Mouse (Mus musculus) kidney, adult 2 months (tissue): ENCODE results near the gene Ccdc167. TPM values are rescaled to one million over a fixed set of nuclear protein-coding genes. Genes with fewer than 3 reads are reported as not detected.

Experiments
- DNase-seq: peaks from one replicate; pipeline ENCODE4 v3.0.0; 2021
- H3K27ac ChIP-seq: fragments of 200-500 bp; 2 replicates; pipeline ENCODE4 v1.5.1; 2012; ENCODE audit warnings: low read depth, low read length, control low read depth, inconsistent platforms; ENCODE audit not compliant: insufficient read depth
- H3K27me3 ChIP-seq: fragments of 200-500 bp; replicated peaks from 2 replicates; pipeline ENCODE4 v1.6.1; 2012; ENCODE audit warnings: mild to moderate bottlenecking, moderate library complexity, low read length, inconsistent platforms; ENCODE audit not compliant: control insufficient read depth, insufficient read depth
- H3K36me3 ChIP-seq: fragments of 200-500 bp; 2 replicates; pipeline ENCODE4 v1.6.1; 2012; ENCODE audit warnings: mild to moderate bottlenecking, moderate library complexity, low read length, inconsistent platforms; ENCODE audit not compliant: control insufficient read depth, insufficient read depth
- H3K4me1 ChIP-seq: fragments of 200-500 bp; 2 replicates; pipeline ENCODE4 v1.6.1; 2011; ENCODE audit warnings: low read length; ENCODE audit not compliant: control insufficient read depth, insufficient read depth
- H3K4me3 ChIP-seq: fragments of 200-500 bp; 2 replicates; pipeline ENCODE4 v1.5.1; 2011; ENCODE audit warnings: mild to moderate bottlenecking, low read depth, low read length, control low read depth; ENCODE audit not compliant: insufficient read depth
- CTCF ChIP-seq: fragments of 200-500 bp; conservative IDR thresholded peaks from 2 replicates; pipeline ENCODE4 v1.5.1; 2011; ENCODE audit warnings: low read depth, mild to moderate bottlenecking, control low read depth, low read length, moderate library complexity, mixed read lengths; ENCODE audit not compliant: insufficient read depth, insufficient read length
- POLR2A ChIP-seq: fragments of 200-500 bp; IDR thresholded peaks from one replicate; pipeline ENCODE4 v1.6.1; 2011; ENCODE audit warnings: low read depth, low read length, control low read depth
- WGBS: fragments of 180-500 bp; shearing (Covaris S2); methylation state at CpG from one replicate; pipeline ENCODE4 v1.1.7; 2018; 5-methylcytosine and 5-hydroxymethylcytosine counted together
- polyA plus RNA-seq: library from polyadenylated mRNA; depleted of rRNA; stranded (reverse); fragments of >200 nt; gene quantifications from 2 replicates; pipeline ENCODE4 v1.2.3, GENCODE M21; 2012; rRNA removed

Ccdc167 gene
- 5.0 TPM in 2 replicates for polyA plus RNA-seq

- H3K4me3 ChIP-seq = peak within 1 kb of the TSS; percentile 76
- no peaks in the 10 kb centered on the region for H3K27me3 ChIP-seq
- 4% methylated on average over 41 of the region's 41 CpGs for WGBS
- no peak within 1 kb of the TSS for H3K27ac ChIP-seq
- H3K4me1 ChIP-seq = peaks cover 4% of the 10 kb centered on the region; the same call in 1 of the 2 replicates
- no peaks in the 10 kb centered on the region for H3K36me3 ChIP-seq
- TF ChIP-seq POLR2A = no peak
- peak; percentile 98 for DNase-seq
Measured at GRCm38 (mm10) chr17:29716732-29717445, at the start of gene Ccdc167. Gene Ccdc167 (minus strand): TSS chr17:29717044.

- Histone ChIP-seq H3K27ac (no peak overlapping the region), H3K4me1 (no peaks in the 10 kb centered on the region), H3K4me3 (no peak overlapping the region), H3K27me3 (no peaks in the 10 kb centered on the region), H3K36me3 (no peaks in the 10 kb centered on the region)
- WGBS = 87% methylated on average over 9 of the region's 9 CpGs
- TF ChIP-seq CTCF (no peak), POLR2A (no peak)
- no peak for DNase-seq
Measured at GRCm38 (mm10) chr17:29765380-29765779, 48.5 kb upstream of the Ccdc167 start.

GRCm38 (mm10) chr17:29762551-29762950, 45.7 kb upstream of the Ccdc167 start:
- H3K36me3 ChIP-seq = no peaks in the 10 kb centered on the region
- H3K4me1 ChIP-seq = no peaks in the 10 kb centered on the region
- H3K4me3 ChIP-seq = no peak overlapping the region
- WGBS = 77% methylated on average over 8 of the region's 8 CpGs
- no peak overlapping the region for H3K27ac ChIP-seq
- peak; percentile 42 for DNase-seq
- H3K27me3 ChIP-seq = no peaks in the 10 kb centered on the region
- no peak for TF ChIP-seq POLR2A
- peak; percentile 55 for TF ChIP-seq CTCF

DNA sequence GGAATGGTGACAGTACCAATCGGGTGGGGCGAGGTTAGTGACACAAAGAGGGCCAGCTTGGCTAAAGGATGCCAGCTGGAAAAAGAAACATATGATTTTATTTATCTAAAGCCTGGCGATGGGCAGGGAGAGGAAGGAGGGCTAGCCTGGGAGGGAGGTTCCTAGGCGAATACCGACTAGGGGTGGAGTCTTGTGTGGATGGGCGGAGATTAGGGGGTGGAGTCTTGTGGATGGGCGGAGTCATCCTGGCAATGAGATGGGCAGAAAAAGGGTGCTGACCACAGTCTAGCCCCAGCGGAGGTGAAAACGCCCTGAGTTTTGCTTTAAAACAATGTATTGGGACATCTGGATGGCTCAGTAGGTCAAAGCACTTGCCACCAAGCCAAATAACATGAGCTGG, 45.1 kb upstream of the Ccdc167 start:
- no peak for DNase-seq
- Histone ChIP-seq H3K36me3 (no peaks in the 10 kb centered on the region), H3K27me3 (no peaks in the 10 kb centered on the region), H3K27ac (no peak overlapping the region), H3K4me3 (no peak overlapping the region), H3K4me1 (no peaks in the 10 kb centered on the region)
- 87% methylated on average over 9 of the region's 9 CpGs for WGBS
- TF ChIP-seq CTCF (no peak), POLR2A (no peak)

- H3K4me3 ChIP-seq = no peak overlapping the region
- TF ChIP-seq POLR2A (no peak), CTCF (no peak)
- no peaks in the 10 kb centered on the region for H3K36me3 ChIP-seq
- 66% methylated on average over 20 of the region's 21 CpGs for WGBS
- H3K27me3 ChIP-seq = no peaks in the 10 kb centered on the region
- peak; percentile 6 for DNase-seq
- no peaks in the 10 kb centered on the region for H3K4me1 ChIP-seq
- H3K27ac ChIP-seq = no peak overlapping the region
Measured at GRCm38 (mm10) chr17:29760404-29761375, 43.8 kb upstream of the Ccdc167 start.

- no peak for TF ChIP-seq POLR2A
- TF ChIP-seq CTCF = no peak
- Histone ChIP-seq H3K27me3 (no peaks in the 10 kb centered on the region), H3K4me1 (no peaks in the 10 kb centered on the region), H3K36me3 (no peaks in the 10 kb centered on the region), H3K4me3 (no peak overlapping the region), H3K27ac (no peak overlapping the region)
- WGBS = 67% methylated on average over 19 of the region's 19 CpGs
- peak; percentile 32 for DNase-seq
Measured at GRCm38 (mm10) chr17:29759963-29760362, 43.1 kb upstream of the Ccdc167 start.

GRCm38 (mm10) chr17:29756381-29756780, 39.5 kb upstream of the Ccdc167 start:
- 65% methylated on average over 10 of the region's 10 CpGs for WGBS
- H3K36me3 ChIP-seq = no peaks in the 10 kb centered on the region
- H3K27ac ChIP-seq = no peak overlapping the region
- no peak overlapping the region for H3K4me3 ChIP-seq
- peak; percentile 7 for DNase-seq
- H3K4me1 ChIP-seq = no peaks in the 10 kb centered on the region
- TF ChIP-seq CTCF = no peak
- no peak for TF ChIP-seq POLR2A
- no peaks in the 10 kb centered on the region for H3K27me3 ChIP-seq
